Mouse (Mus musculus): ENCODE results near the gene Sirt6. TPM values are rescaled to one million over a fixed set of nuclear protein-coding genes. Genes with fewer than 3 reads are reported as not detected.

Gene Sirt6
- total and polyA plus RNA-seq, 3 experiments: 10.5 to 38.2 TPM; not detected in 1

- H3K27me3 ChIP-seq (ENCODE audit: control insufficient read depth in 1 of 2, insufficient read depth in 2 of 2, low read length in 2 of 2): no peaks in the 10 kb centered on the region
- H3K79me2 ChIP-seq (ENCODE audit: control insufficient read depth, insufficient read depth, low read length, poor library complexity): no peaks in the 10 kb centered on the region; the same call in 1 of the 2 replicates
- H3K4me1 ChIP-seq (ENCODE audit: control insufficient read depth in 1 of 2, insufficient read depth in 2 of 2, low read length in 2 of 2): peaks cover 10 to 21% of the 10 kb centered on the region in 2 experiments
- DNase-seq (ENCODE audit: low read depth, low spot score): no peak
- no peak for TF ChIP-seq MAZ (IDR thresholded peaks at IDR 0.05; ENCODE audit: low read depth, low read length)
- TF ChIP-seq MYB (IDR thresholded peaks at IDR 0.05; ENCODE audit: low read depth, low read length): no peak
- no peak for TF ChIP-seq ZMIZ1 (IDR thresholded peaks at IDR 0.05; ENCODE audit: low read depth, low read length)
- TF ChIP-seq TAL1 (IDR thresholded peaks at IDR 0.05; ENCODE audit: low read length): no peak
- no peak for TF ChIP-seq TBP (IDR thresholded peaks at IDR 0.05; ENCODE audit: low read depth, low read length)
- no peak for TF ChIP-seq ZKSCAN1 (IDR thresholded peaks at IDR 0.05; ENCODE audit: low read depth, low read length)
- TF ChIP-seq NRF1 (IDR thresholded peaks at IDR 0.05; ENCODE audit: insufficient read depth, low read depth, low read length, poor library complexity, severe bottlenecking): no peak
- TF ChIP-seq CHD2 (IDR thresholded peaks at IDR 0.05; ENCODE audit: low read length): no peak
- no peak for TF ChIP-seq MEF2A (IDR thresholded peaks at IDR 0.05; ENCODE audit: extremely low read depth, insufficient replicate concordance, low read depth, low read length, poor library complexity, severe bottlenecking)
- TF ChIP-seq POLR2AphosphoS2 (IDR thresholded peaks at IDR 0.05; ENCODE audit: low read length): no peak
- no peak for TF ChIP-seq GATA1 (IDR thresholded peaks at IDR 0.05; ENCODE audit: low read depth, low read length)
- TF ChIP-seq HCFC1 (IDR thresholded peaks at IDR 0.05; ENCODE audit: low read depth, low read length): no peak
- TF ChIP-seq MAFK (IDR thresholded peaks at IDR 0.05; ENCODE audit: borderline replicate concordance, low read depth, low read length): no peak
- no peak for TF ChIP-seq ETS1 (IDR thresholded peaks at IDR 0.05; ENCODE audit: low read depth, low read length)
- TF ChIP-seq CHD1 (IDR thresholded peaks at IDR 0.05; ENCODE audit: low read depth, low read length): no peak
- TF ChIP-seq TCF12 (IDR thresholded peaks at IDR 0.05; ENCODE audit: low read depth, low read length): no peak
- TF ChIP-seq SMC3 (IDR thresholded peaks at IDR 0.05; ENCODE audit: low read depth, low read length): no peak
- TF ChIP-seq JUND (IDR thresholded peaks at IDR 0.05; ENCODE audit: low read depth, low read length): no peak
- no peaks in the 10 kb centered on the region for H3K9me3 ChIP-seq (replicated peaks; ENCODE audit: insufficient read depth, low read length)
- H3K9ac ChIP-seq (ENCODE audit: control insufficient read depth, low read depth, low read length, poor library complexity, severe bottlenecking): no peak overlapping the region
- peaks cover 0 to 13% of the 10 kb centered on the region in 2 experiments; a peak in 2 of 4 replicates for H3K36me3 ChIP-seq (ENCODE audit: control insufficient read depth in 1 of 2, insufficient read depth in 2 of 2, low read length in 2 of 2)
- no peak overlapping the region for H3K27ac ChIP-seq (ENCODE audit: control insufficient read depth, low read depth, low read length)
- H3K4me3 ChIP-seq (ENCODE audit: control insufficient read depth in 1 of 2, insufficient read depth in 1 of 2, low read depth in 2 of 2, low read length in 2 of 2): no peak overlapping the region
Observed at GRCm38 (mm10) chr10:81599630-81600029, 28.0 kb downstream of the Sirt6 start.

GRCm38 (mm10) chr10:81598871-81599270 is 28.7 kb downstream of the Sirt6 start:
- H3K4me1 ChIP-seq (ENCODE audit: control insufficient read depth in 1 of 2, insufficient read depth in 2 of 2, low read length in 2 of 2): peaks cover 5 to 15% of the 10 kb centered on the region in 2 experiments
- H3K27me3 ChIP-seq (ENCODE audit: control insufficient read depth in 1 of 2, insufficient read depth in 2 of 2, low read length in 2 of 2): no peaks in the 10 kb centered on the region
- H3K36me3 ChIP-seq (ENCODE audit: control insufficient read depth in 1 of 2, insufficient read depth in 2 of 2, low read length in 2 of 2): peaks cover 0 to 8% of the 10 kb centered on the region in 2 experiments; a peak in 2 of 4 replicates
- DNase-seq (ENCODE audit: low read depth, low spot score): no peak
- H3K79me2 ChIP-seq (ENCODE audit: control insufficient read depth, insufficient read depth, low read length, poor library complexity): no peaks in the 10 kb centered on the region; the same call in 1 of the 2 replicates
- TF ChIP-seq ZMIZ1 (IDR thresholded peaks at IDR 0.05; ENCODE audit: low read depth, low read length): no peak
- no peak for TF ChIP-seq SIN3A (IDR thresholded peaks at IDR 0.05; ENCODE audit: low read length)
- no peak for TF ChIP-seq BHLHE40 (IDR thresholded peaks at IDR 0.05; ENCODE audit: borderline replicate concordance, low read depth, low read length)
- TF ChIP-seq JUND (IDR thresholded peaks at IDR 0.05; ENCODE audit: low read depth, low read length): no peak
- no peak for TF ChIP-seq TBP (IDR thresholded peaks at IDR 0.05; ENCODE audit: low read depth, low read length)
- no peak overlapping the region for H3K27ac ChIP-seq (ENCODE audit: control insufficient read depth, low read depth, low read length)
- no peaks in the 10 kb centered on the region for H3K9me3 ChIP-seq (replicated peaks; ENCODE audit: insufficient read depth, low read length)
- no peak overlapping the region for H3K9ac ChIP-seq (ENCODE audit: control insufficient read depth, low read depth, low read length, poor library complexity, severe bottlenecking)
- no peak overlapping the region for H3K4me3 ChIP-seq (ENCODE audit: control insufficient read depth in 1 of 2, insufficient read depth in 1 of 2, low read depth in 2 of 2, low read length in 2 of 2)
